Mouse (Mus musculus) WW6 (cell line): ENCODE results near the gene Hlcs.

Experiments used
- DNase-seq: peaks from one replicate; pipeline ENCODE4 v3.0.0-alpha.2; 2013; ENCODE audit warnings: low read depth, low spot score

The Hlcs gene

GRCm38 (mm10) chr16:94289138-94290072, 24.0 kb downstream of the Hlcs start:
- DNase-seq: no peak

DNA sequence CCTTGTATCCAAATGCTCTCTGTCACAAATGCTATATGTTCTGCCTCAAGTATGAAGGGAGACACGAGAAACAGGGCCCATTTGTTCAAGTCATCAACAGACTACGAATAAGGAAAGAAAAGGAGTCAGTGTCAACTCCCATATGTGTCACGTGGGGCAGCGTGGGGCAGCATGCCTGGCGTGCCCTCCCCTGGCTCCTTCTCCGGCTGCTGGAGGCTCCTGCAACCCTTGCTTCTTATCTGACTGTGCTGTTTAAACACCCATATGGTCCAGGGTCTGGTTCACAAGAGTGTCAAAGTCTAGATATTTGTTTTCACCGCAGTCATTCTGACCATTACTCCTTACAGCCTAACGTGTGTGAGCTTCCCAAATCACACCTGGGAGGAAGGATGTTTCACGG, 25.5 kb downstream of the Hlcs start:
- no peak for DNase-seq

DNA sequence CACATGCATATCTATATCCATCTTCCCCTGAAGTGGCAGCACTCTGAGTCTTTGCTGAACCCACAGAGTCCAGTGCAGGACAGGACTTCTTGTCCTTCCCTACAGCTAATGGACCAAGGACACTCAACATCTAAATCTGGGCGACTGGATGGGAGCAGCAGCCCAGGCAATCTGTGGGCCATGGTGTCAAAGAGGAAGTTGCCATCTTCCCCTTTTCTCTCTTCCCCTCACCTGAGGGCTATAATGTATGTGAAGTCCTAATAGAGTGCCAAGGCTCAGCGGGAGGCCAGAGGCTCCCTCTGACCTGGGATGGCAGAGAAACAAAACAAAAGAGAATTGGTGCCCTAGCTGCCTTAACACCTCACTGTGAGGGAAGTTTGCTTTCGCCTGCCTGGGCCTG, 29.4 kb downstream of the Hlcs start:
- no peak for DNase-seq

DNA sequence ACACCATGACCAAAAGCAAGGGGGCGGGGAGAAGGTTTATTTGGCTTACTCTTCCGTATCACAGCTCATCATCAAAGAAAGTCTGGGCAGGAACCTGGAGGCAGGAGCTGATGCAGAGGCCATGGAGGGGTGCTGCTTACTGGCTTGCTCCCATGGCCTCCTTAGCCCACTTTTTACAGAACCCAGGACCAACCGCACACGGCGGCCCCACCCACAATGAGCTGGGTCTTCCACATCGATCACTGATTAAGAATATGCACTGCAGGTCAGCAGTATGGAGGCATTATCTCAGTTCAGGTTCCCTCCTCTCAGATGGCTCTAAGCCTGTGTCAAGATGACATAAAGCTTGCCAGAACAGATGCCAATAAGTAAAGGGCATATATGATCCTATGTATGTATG, 42.5 kb downstream of the Hlcs start:
- DNase-seq: no peak

GRCm38 (mm10) chr16:94269635-94270034, 43.7 kb downstream of the Hlcs start:
- no peak for DNase-seq

DNA sequence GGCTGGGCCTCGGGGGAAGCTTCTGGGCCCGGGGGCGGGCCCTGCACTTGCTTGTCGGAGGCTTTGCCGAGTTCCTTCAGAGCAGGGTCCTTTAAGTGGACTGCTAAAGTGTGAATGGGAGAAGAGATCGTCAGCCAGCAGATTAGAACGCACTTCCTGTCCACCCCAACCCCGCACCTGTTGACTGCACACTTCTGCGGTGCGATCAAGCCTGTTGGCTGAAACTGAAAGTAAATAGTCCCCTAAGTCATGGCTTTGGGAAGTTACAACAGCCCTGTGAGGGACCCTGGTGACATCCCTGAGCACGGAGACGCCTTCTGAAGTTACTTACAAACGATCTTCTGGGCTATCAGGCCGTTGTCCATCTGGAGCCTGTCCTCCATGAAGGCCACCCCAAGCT, 45.2 kb downstream of the Hlcs start:
- DNase-seq: no peak

DNA sequence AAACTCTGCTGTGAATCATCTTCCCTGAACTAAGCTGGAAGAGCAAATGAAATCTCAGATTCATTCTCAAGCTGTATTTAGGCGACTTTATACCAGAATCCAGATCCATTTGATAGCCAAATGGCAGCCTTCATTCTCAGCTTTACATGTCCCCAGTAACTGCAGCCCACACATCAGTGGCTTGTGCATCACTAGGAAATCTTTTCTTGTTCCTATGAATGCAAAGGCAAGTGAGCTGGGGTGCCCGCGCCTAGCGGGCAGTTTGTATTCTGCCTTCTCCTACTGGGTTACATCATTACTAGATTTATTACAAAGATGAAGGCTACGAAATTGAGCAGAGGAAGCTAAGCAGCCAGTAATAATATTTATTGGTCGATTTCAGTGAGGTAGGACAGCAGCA, 48.8 kb downstream of the Hlcs start:
- no peak for DNase-seq

DNA sequence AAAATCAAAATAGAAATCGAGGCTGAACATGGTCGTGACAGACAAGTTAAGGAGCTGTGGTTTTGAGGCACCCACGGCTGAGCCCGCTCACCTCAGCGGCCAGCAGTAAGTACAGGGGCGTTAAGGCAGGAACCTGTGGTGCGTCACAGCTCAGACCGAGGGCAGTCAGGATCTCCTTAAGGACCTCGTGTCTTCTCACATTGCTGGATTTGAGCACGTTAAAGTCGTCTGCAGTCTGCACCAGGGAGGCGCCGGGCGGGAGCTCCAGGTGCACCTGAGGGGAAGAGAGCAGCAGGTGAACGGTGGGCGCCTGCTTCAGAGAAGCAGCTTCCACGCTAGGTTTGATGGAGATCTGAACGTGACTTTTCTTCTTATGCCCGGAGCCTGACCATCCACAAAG, 50.9 kb downstream of the Hlcs start:
- DNase-seq: no peak

- DNase-seq: no peak
Measured at GRCm38 (mm10) chr16:94260938-94261630, 52.3 kb downstream of the Hlcs start.

GRCm38 (mm10) chr16:94258366-94259310, 54.7 kb downstream of the Hlcs start:
- DNase-seq: peak; percentile 52

DNA sequence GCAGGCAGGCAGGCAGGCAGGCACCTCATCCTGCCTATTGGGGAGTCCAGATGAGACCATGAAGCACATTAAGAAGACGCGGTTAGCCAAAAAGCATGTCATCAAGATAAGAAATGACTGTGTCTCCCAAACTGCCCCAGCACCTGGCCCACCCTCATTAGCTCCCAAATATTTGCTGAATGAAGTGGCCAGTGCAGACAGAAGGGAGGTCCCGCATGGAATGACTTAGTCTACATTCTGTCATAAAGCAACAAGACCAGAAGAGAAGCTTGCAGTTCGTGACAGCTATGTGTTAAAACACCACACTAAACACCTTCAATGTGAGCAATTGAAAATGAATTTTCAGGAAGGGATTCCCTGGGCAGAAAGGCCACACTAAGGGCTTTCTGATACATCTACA, 57.8 kb downstream of the Hlcs start:
- no peak for DNase-seq

DNA sequence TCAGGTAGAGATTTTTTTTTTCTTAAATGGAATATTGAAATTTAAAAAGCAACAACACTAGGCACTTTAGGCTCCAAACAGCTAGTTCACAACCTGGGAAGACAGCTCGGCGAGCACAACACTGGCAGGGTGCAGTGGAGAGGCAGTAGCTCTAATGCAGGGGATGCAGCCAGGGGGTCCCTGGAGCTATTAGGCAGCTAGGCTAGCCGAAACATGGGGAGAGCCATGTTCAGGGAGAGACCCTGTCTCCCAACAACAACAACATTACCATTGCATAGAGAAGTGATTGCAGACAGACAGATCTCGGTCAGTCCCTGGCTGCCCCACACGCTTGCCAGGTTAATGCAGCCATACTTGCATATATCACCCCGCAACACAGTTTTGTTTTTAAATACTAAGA, 58.3 kb downstream of the Hlcs start:
- no peak for DNase-seq

- DNase-seq: no peak
Measured at GRCm38 (mm10) chr16:94254415-94254891, 58.9 kb downstream of the Hlcs start.

GRCm38 (mm10) chr16:94253671-94254414, 59.5 kb downstream of the Hlcs start:
- no peak for DNase-seq

DNA sequence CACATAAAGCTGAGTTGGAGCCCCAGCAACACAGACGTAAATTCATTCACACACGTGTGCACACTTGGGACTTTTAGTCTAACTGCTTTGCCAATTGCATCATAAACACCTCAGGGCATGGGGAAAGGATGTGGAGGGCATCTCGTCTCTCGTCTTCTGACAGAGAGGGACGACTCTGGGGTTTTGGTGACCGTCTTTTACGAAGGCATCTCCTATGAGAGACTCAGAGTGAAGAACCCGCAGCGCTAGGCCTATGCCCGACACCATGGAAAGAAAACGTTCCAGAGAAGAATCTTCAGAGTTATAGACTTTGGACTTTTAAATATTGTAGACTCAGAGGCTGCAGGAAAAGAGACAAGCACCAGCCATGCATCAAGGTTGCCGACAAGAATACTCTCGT, 61.6 kb downstream of the Hlcs start:
- no peak for DNase-seq

- no peak for DNase-seq
Measured at GRCm38 (mm10) chr16:94250640-94251349, 62.6 kb downstream of the Hlcs start.

DNA sequence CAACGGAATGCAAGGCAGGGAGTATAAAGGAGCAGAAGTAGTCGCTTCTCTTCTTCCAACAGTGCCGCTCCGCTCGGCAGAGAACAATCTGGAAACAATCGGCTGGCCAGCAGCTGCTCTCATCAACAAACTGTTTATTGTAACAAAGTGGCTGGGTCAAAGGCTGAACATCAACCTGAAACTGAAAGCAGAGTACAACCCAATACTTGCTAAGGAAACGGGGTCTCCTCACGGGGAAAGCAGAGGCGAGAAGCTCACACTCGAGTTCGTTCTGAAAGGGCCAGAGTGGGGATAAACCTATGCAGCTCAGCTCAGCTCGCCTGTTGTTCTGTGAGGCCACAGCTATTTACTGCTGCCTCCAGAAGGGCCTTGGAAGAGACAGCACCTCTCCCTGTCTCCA, 63.2 kb downstream of the Hlcs start:
- no peak for DNase-seq

DNA sequence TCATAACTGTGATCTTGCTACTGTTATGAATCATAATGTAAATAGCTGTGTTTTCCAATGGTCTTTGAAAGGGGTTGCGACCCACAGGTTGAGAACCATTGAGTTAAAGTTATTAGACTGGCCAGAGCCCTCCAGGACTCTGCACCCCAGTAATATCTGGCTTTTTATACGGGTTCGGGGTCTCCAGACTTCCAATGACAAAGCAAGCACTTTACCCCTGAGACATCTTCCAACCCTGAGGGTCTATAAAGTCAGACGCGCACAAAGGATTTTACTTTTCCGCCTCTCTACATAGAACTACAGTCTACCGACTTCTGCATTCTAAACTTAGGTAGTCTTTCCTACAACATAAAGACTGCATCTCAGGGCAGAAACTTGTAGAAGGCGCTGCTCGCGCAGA, 63.7 kb downstream of the Hlcs start:
- no peak for DNase-seq

- no peak for DNase-seq
Measured at GRCm38 (mm10) chr16:94248721-94249120, 64.7 kb downstream of the Hlcs start.

DNA sequence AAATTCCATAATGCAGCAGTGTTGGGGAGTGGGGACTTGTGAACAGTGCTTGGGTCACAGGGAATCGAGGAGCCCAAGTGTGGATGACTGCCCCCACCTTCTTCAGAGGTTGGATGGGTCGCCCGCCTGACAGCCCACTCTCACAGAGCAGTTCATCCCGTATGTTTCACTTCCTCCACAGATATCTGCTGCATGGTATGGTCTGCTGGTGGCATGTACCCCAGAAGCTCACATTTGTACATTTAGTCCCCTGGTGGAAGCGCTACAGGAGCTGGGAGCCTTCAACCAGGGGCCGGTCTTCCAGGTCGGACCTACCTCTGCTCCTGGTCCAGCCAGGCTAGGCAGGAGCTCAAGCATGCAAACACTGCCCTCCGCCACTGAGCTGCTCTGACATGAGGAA, 66.4 kb downstream of the Hlcs start:
- no peak for DNase-seq
